Mouse (Mus musculus): ENCODE measurements around the gene Vangl1.

DNA sequence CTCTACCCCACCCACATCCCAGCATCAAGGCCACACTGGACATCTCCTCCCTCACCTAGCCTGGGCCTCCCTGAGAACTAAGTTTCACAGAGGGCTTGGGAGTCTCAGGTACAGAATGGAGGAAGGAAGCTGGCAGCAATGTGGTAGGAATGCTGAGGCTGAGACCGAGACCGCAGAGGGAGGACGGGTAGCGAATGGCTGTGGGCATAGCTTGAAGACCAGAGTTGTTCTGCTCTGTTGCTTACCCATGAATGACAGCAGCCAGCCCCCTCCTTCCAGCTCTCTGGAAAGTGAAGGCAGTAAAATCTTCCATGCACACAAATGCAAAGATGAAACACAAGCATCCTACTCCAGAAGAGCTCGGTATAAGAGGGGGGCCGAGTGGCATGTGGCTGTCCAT, 65.6 kb downstream of the Vangl1 start:
- TF ChIP-seq CTCF (IDR thresholded peaks at IDR 0.05; ENCODE audit: extremely low read depth, insufficient read length, insufficient replicate concordance, low read depth, low read length): no peak
- TF ChIP-seq POLR2A (IDR thresholded peaks at IDR 0.05; ENCODE audit: low read depth, low read length): no peak
